Mouse (Mus musculus) CD4-positive, CD25-positive, alpha-beta regulatory T cell, adult 4 months (primary cell): Measurements from ENCODE around the gene Megf8. TPM values are rescaled to one million over a fixed set of nuclear protein-coding genes. Genes with fewer than 3 reads are reported as not detected.
A peak's percentile ranks its signal among the peaks of the same experiment; 100 is the strongest.

Experiments used
- ATAC-seq: one replicate; pipeline ENCODE4 v1.8.0; 2017
- polyA plus RNA-seq, 2 experiments: library from polyadenylated mRNA; unstranded; fragments of 100-300 nt; shearing (Covaris generic); gene quantifications; one replicate each; pipeline ENCODE4 v1.2.1; 2017

Gene Megf8
- polyA plus RNA-seq, 2 experiments from 2014 or later, result 0.10 to 0.11 TPM

- peak; percentile 31 for ATAC-seq
These were observed 37.7 kb upstream of the Megf8 start for GRCm38 (mm10) chr7:25279076-25279860.

- ATAC-seq, result no peak
These were observed 36.8 kb upstream of the Megf8 start for GRCm38 (mm10) chr7:25279861-25280791.

- ATAC-seq, result peak; percentile 16
These were observed 35.7 kb upstream of the Megf8 start for GRCm38 (mm10) chr7:25281166-25281733.

GRCm38 (mm10) chr7:25281734-25282601 is 35.0 kb upstream of the Megf8 start:
- peak; percentile 75 for ATAC-seq

- no peak for ATAC-seq
These were observed 34.2 kb upstream of the Megf8 start for GRCm38 (mm10) chr7:25282731-25283211.

- ATAC-seq, result no peak
These were observed 33.3 kb upstream of the Megf8 start for GRCm38 (mm10) chr7:25283637-25284036.

GRCm38 (mm10) chr7:25284171-25284570 is 32.8 kb upstream of the Megf8 start:
- ATAC-seq, result no peak

GRCm38 (mm10) chr7:25284766-25285165 is 32.2 kb upstream of the Megf8 start:
- no peak for ATAC-seq

- ATAC-seq, result no peak
These were observed 31.3 kb upstream of the Megf8 start for GRCm38 (mm10) chr7:25285511-25286238.

GRCm38 (mm10) chr7:25286989-25287388 is 30.0 kb upstream of the Megf8 start:
- ATAC-seq, result no peak

- ATAC-seq, result no peak
These were observed 29.0 kb upstream of the Megf8 start for GRCm38 (mm10) chr7:25288011-25288410.

- ATAC-seq, result no peak
These were observed 28.2 kb upstream of the Megf8 start for GRCm38 (mm10) chr7:25288721-25289120.

GRCm38 (mm10) chr7:25289925-25290324 is 27.0 kb upstream of the Megf8 start:
- ATAC-seq, result no peak

- no peak for ATAC-seq
These were observed 26.5 kb upstream of the Megf8 start for GRCm38 (mm10) chr7:25290463-25290862.

GRCm38 (mm10) chr7:25290911-25291310 is 26.1 kb upstream of the Megf8 start:
- ATAC-seq, result no peak

- no peak for ATAC-seq
These were observed 24.9 kb upstream of the Megf8 start for GRCm38 (mm10) chr7:25292107-25292506.

- ATAC-seq, result no peak
These were observed 23.7 kb upstream of the Megf8 start for GRCm38 (mm10) chr7:25293191-25293739.

GRCm38 (mm10) chr7:25294495-25294894 is 22.5 kb upstream of the Megf8 start:
- ATAC-seq, result no peak

GRCm38 (mm10) chr7:25294960-25295722 is 21.8 kb upstream of the Megf8 start:
- no peak for ATAC-seq

GRCm38 (mm10) chr7:25296945-25297453 is 20.0 kb upstream of the Megf8 start:
- peak; percentile 48 for ATAC-seq
